Mouse (Mus musculus) erythroblast, embryonic 14.5 days (primary cell): ENCODE results near the gene Rpl34. TPM values are rescaled to one million over a fixed set of nuclear protein-coding genes. Genes with fewer than 3 reads are reported as not detected.

ENCODE experiments used
- H3K27me3 ChIP-seq: 2 replicates; pipeline ENCODE4 v1.6.1; 2012; ENCODE audit warnings: inconsistent platforms; ENCODE audit not compliant: control insufficient read depth
- H3K36me3 ChIP-seq: 2 replicates; pipeline ENCODE4 v1.6.1; 2012; ENCODE audit warnings: mild to moderate bottlenecking, inconsistent platforms; ENCODE audit not compliant: control insufficient read depth
- H3K4me1 ChIP-seq: 2 replicates; pipeline ENCODE4 v1.6.1; 2012; ENCODE audit warnings: inconsistent platforms; ENCODE audit not compliant: control insufficient read depth
- H3K4me3 ChIP-seq: replicated peaks from 2 replicates; pipeline ENCODE3; 2012; ENCODE audit warnings: moderate library complexity, mild to moderate bottlenecking, inconsistent platforms
- H3K9me3 ChIP-seq: 2 replicates; pipeline ENCODE4 v1.6.1; 2012; ENCODE audit warnings: low read length, inconsistent platforms, mixed read lengths; ENCODE audit not compliant: control insufficient read depth
- GATA1 ChIP-seq: IDR thresholded peaks from 2 replicates; pipeline ENCODE4 v1.6.1; 2012; ENCODE audit warnings: low read length, inconsistent platforms, mixed read lengths
- TAL1 ChIP-seq: IDR thresholded peaks from 3 replicates; pipeline ENCODE4 v1.6.1; 2012; ENCODE audit warnings: low read length, inconsistent platforms, mixed read lengths
- polyA plus RNA-seq: library from polyadenylated mRNA; stranded (reverse); fragments of >175 nt; gene quantifications from 2 replicates; pipeline ENCODE4 v1.2.3, GENCODE M21; 2012

The Rpl34 gene
- polyA plus RNA-seq, 1 experiment, result 9.4 TPM

DNA sequence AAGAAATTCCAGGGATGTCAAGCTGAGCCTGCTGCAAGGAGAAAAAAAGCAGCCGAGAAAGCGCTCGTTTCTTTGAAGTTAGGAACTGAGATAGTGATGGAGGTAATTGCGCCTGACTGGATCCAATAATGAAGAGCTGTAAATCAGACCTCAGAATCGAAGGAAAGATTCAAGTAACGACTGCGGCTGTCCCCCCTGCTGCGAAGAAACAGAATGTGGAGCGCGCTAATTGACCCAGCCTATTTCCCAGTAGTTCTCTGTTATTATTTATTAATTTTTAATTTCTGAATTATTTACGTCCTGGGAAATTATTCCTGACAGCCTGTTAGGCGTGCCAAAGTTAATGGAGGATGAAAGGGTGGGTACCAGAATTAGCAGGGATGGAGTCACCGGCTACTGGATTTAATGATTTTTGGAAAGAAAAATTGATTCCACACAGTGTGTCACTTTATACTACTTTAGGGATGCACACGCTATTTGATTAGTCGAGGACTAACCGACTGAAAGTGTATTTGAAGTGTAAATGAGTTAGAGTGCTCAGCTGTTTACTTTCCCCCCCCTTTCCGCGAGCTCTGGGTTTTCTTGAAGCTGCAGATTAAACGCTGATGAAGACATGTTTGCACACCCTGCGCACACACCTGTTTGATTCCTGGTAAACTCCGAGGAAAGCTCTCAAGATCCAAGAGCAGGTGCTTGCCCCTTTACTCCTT lies 7.6 kb upstream of the Rpl34 start:
- no peak for TF ChIP-seq GATA1
- no peak for TF ChIP-seq TAL1
- Histone ChIP-seq H3K4me1 (no peaks in the 10 kb centered on the region), H3K9me3 (no peaks in the 10 kb centered on the region)

DNA sequence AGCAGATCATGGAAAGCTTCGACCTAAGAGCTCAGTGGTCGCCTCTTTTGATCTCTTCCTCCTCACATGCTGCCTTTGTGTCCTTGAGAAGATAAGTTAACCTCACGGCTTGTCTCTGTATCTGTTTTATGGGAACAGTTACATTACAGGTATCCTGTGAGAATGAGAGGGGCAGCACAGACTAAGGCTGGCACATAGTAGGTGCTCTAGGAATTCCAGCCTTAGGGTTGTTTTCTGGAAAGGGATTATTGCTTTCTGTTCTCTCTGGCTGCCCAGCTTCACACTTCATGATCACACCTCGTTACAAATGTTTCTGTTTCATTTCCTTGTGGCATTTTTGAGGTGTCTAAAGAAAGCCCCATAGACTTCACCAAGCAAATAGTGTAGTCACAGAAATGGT lies 6.6 kb upstream of the Rpl34 start:
- no peak for TF ChIP-seq GATA1
- TF ChIP-seq TAL1, result no peak
- H3K36me3 ChIP-seq, result no peaks in the 10 kb centered on the region
- H3K4me3 ChIP-seq, result no peak overlapping the region
- no peaks in the 10 kb centered on the region for H3K9me3 ChIP-seq
- peaks cover 2% of the 10 kb centered on the region; the same call in 1 of the 2 replicates for H3K27me3 ChIP-seq
- no peaks in the 10 kb centered on the region for H3K4me1 ChIP-seq

More for the DNA sequence above, 7.6 kb upstream of the Rpl34 start:
- Histone ChIP-seq H3K27me3 (peaks cover 2% of the 10 kb centered on the region; the same call in 1 of the 2 replicates), H3K36me3 (no peaks in the 10 kb centered on the region), H3K4me3 (no peak overlapping the region)

DNA sequence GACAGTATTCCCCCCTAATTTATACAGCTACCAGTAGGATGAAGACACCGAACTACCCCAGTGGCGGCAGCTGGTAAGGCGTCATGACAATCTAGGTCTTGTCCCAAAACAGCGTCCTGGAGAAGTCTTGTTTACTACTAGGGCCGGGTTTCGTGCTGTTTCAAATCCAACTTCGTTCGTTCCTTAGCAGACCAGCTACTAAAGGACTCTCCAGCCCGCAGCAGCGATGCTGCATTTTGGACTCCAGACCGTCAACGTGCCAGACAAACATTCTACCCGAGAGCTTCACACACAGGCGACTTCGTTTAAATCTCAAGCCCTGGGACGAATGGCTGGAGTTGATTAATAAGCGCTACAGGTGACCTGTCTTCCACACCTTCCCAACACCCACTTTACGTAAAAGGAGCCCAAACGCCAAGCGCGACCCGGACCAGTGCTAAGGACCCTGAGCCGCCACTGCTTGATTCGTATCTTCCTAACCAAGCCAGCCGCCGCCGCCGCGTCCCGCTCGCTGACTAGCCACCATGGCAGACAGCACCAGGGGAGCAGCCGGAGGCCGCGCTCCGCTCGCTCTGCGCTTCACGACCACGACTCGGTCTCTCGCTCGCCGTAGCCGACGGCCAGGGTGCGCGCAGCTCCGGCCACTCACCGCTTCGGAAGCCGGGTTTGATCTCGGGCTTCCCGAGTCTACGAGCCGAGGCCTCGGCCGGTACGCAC lies 568 bp downstream of the Rpl34 start:
- Histone ChIP-seq H3K4me3 (peak overlapping the region; percentile 83), H3K36me3 (peaks cover 42% of the 10 kb centered on the region), H3K27me3 (no peaks in the 10 kb centered on the region), H3K4me1 (peaks cover 25% of the 10 kb centered on the region), H3K9me3 (no peaks in the 10 kb centered on the region)
- TF ChIP-seq GATA1, result no peak
- TF ChIP-seq TAL1, result no peak

DNA sequence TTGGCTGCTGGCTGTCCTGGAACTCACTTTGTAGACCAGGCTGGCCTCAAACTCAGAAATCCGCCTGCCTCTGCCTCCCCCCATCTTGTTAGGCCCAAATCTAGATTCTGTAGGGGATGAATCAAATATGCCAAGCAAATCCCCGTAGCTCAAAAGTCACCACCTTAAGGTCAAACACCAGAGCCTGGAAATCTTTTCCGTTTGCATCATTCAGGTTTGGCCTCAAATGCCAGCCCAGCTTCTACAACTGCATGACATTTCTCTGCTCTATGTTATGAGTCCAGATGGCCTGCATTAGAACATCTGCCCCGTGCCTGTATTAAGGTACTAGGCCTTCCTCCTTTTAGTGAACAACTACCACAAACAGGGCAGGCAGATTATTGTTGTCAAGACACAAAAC lies 2.5 kb downstream of the Rpl34 start:
- Histone ChIP-seq H3K4me3 (no peak overlapping the region), H3K4me1 (peaks cover 25% of the 10 kb centered on the region), H3K9me3 (no peaks in the 10 kb centered on the region), H3K36me3 (peaks cover 45% of the 10 kb centered on the region), H3K27me3 (no peaks in the 10 kb centered on the region)
- TF ChIP-seq GATA1 (no peak), TAL1 (no peak)

DNA sequence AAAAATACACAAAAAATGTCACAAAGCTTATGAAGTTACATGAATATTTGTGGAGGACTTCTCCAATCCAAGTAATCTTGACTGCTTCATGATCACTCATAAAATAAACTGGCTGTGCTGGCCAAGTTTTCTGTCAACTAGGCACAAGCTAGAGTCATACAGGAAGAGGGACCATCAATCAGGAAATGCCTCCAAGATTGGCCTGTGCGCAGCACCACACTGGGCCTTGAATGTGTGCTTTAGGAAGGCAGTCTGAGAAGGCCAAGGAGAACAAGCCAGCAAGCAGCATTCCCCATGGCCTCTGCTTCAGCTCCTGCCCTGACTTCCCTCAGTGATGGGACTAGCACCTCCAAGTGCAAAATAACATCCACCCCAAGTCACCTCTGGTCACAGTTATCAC lies 3.2 kb downstream of the Rpl34 start:
- Histone ChIP-seq H3K36me3 (peaks cover 45% of the 10 kb centered on the region), H3K9me3 (no peaks in the 10 kb centered on the region), H3K4me1 (peaks cover 25% of the 10 kb centered on the region), H3K27me3 (no peaks in the 10 kb centered on the region), H3K4me3 (no peak overlapping the region)
- TF ChIP-seq TAL1, result no peak
- TF ChIP-seq GATA1, result no peak

DNA sequence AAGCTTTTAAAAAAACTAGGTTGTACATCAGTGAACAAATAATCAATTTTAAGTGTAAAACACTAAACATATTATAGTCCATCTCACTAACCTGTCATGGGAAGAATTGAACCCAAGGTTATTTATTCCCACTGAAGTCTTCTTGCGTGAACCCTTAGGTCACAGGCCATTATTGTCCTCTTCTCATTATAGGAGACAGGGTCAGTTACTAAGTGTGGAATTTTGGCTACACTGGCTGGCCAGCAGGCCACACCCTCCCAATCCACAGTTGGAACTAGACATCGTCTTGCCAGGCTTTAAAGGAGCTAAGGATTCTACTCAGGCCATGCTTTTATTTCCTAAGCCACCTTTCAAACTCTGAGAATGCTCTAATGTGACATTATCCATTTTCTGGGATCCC lies 4.5 kb downstream of the Rpl34 start:
- peaks cover 45% of the 10 kb centered on the region for H3K36me3 ChIP-seq
- TF ChIP-seq TAL1 (no peak), GATA1 (no peak)
- no peak overlapping the region for H3K4me3 ChIP-seq
- H3K4me1 ChIP-seq, result peaks cover 26% of the 10 kb centered on the region
- no peaks in the 10 kb centered on the region for H3K9me3 ChIP-seq
- no peaks in the 10 kb centered on the region for H3K27me3 ChIP-seq

DNA sequence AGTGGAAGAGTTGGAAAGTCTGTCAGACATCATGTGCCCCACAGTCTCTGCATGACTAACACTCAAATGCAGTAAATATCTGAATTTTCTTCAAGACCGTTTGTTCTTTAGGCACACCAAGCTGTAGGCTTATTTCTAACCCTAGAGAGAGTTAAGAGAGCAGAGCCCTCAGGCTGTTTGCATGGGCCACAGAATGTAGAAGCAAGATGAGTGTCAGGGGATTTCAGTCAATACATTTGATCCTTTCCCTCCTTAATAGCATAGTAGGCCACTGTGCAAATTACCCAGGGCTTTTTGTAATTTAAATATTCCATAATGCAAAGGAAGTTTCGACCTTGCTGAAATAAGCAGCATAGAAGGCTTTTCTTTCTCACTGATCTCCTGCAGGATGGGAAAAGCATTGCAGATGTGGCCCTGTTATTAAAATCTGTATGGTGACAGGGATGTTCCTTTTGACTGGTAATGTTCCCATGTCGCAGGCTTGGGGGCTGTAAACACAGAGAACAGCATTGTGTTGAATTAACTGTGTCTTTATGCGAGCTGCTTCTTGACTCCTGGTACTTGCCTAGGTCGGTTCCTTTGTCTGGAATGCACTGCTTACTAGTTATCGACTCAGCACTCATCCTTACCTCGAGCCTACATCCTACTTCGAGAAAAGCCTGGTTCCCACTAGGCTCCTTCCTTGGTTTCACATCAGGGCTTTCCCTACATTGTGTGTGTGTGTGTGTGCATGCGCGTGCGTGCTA lies 7.3 kb downstream of the Rpl34 start:
- H3K27me3 ChIP-seq, result no peaks in the 10 kb centered on the region
- H3K9me3 ChIP-seq, result no peaks in the 10 kb centered on the region
- TF ChIP-seq GATA1 (no peak), TAL1 (no peak)
- H3K4me1 ChIP-seq, result peaks cover 12% of the 10 kb centered on the region
- peaks cover 33% of the 10 kb centered on the region for H3K36me3 ChIP-seq
- no peak overlapping the region for H3K4me3 ChIP-seq

DNA sequence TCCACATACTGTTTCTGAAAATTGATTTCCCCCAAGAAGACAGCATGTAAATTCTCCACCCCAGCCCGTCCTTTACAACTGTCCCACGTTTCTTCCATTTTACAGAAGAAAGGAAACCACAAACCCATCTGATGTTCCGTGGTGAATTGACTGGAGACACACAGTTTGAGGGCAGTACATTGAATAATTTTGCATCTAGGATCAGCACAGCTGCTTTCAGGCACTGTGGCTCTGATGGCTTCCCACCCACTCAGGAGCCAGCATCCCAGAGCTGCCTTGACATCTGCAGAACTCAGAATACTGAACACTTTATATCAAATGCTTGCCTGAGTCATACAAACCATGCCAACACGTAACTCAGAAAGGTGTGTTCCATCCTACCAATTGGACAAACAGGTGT lies 10.0 kb downstream of the Rpl34 start:
- H3K27me3 ChIP-seq, result no peaks in the 10 kb centered on the region
- TF ChIP-seq TAL1 (no peak), GATA1 (no peak)
- peaks cover 7% of the 10 kb centered on the region for H3K36me3 ChIP-seq
- H3K4me1 ChIP-seq, result peaks cover 6% of the 10 kb centered on the region; the same call in 1 of the 2 replicates
- H3K9me3 ChIP-seq, result no peaks in the 10 kb centered on the region
- H3K4me3 ChIP-seq, result no peak overlapping the region

DNA sequence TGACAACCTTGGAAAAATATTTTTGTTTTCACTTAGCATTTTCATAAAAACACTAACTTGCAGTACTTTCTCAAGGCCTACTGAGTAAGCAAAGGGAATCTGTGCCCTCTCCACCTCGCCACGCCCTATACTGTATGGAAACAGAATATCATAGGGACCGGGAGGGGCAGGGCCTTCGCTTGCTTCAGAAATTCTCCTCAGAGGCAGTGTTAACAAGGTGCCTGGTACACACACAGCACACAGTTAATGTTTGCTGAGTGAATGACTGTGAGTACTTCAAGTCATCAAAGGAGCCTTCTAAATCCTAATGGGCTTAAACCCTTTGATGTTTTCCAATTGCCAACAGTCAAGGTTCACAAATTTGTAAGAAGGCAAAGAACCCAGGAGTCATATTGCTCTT lies 11.3 kb downstream of the Rpl34 start:
- Histone ChIP-seq H3K4me1 (peaks cover 14% of the 10 kb centered on the region), H3K36me3 (no peaks in the 10 kb centered on the region), H3K4me3 (no peak overlapping the region), H3K27me3 (no peaks in the 10 kb centered on the region; the same call in 1 of the 2 replicates), H3K9me3 (no peaks in the 10 kb centered on the region)
- no peak for TF ChIP-seq GATA1
- TF ChIP-seq TAL1, result no peak
